Mouse (Mus musculus) thymus, adult 2 months (tissue): ENCODE measurements at regions not wholly inside any gene's neighbourhood (a gene's known extent, or its start where the extent isn't known, plus 50 kb on each side); places are given as distances from the start of the nearest gene placed in this dataset.

ENCODE experiments used
- CTCF ChIP-seq: fragments of 200-500 bp; IDR thresholded peaks from 2 replicates; pipeline ENCODE4 v1.5.1; 2012; ENCODE audit warnings: mild to moderate bottlenecking, control low read depth, low read length, moderate library complexity, borderline replicate concordance; ENCODE audit not compliant: control insufficient read depth, poor library complexity, insufficient read depth; ENCODE audit errors: extremely low read depth
- POLR2A ChIP-seq: fragments of 200-500 bp; IDR thresholded peaks from 2 replicates; pipeline ENCODE4 v1.6.1; 2012; ENCODE audit warnings: mild to moderate bottlenecking, low read length, control low read depth, moderate library complexity; ENCODE audit not compliant: control insufficient read depth, poor library complexity, insufficient read depth; ENCODE audit errors: extremely low read depth

DNA sequence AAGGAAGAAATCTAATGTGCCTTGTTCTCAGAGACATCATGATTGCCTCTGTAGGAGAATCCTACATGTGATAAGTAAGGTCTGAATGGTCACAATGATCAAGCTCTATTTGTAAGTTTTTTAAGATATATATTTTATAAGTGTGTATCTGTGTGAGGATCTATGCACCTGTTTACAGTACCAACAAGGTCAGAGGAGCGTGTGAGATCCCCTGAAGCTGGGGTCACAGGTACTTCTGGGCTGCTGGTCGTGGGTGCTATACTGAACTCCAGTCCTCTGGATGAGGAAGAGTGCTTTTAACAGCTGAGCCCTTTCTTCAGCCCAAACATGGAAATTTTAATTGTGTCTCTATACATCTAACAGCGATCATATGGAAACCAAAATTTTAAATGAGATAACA is 181.1 kb upstream of the Topaz1 start:
- no peak for TF ChIP-seq POLR2A
- TF ChIP-seq CTCF = no peak
